Comparison of ENCODE assay signal across 8 mouse cellular contexts in genomic region chr14:25378717-25379224, GRCm38 (mm10).
DNase-seq lines count a peak whose midpoint lies in the region; ATAC-seq and TF ChIP-seq lines count a peak whose summit lies in the region.

No protein-coding gene starts in this region.

- TF ChIP-seq CTCF in spleen, adult 2 months (IDR thresholded peaks at IDR 0.05; ENCODE audit: extremely low read depth, insufficient read depth, insufficient read length, insufficient replicate concordance) = no peak

- TF ChIP-seq POLR2A in spleen, adult 2 months (IDR thresholded peaks at IDR 0.05; ENCODE audit: low read depth, low read length) = no peak

- H3K9ac ChIP-seq in lung, embryonic 16.5 days (ENCODE audit: low read length) = peak overlapping the region; percentile 81

- DNase-seq in spleen, adult 2 months (ENCODE audit: low read depth in 1 of 2, low spot score in 2 of 2) = peak; percentile 15 to 54
- no peak for DNase-seq in spleen, adult 12 weeks (ENCODE audit: low spot score)
- DNase-seq in embryo, embryonic 10 days (ENCODE audit: low spot score) = peak; percentile 68
- peak; percentile 51 to 61 for DNase-seq in heart, adult 9 months (ENCODE audit: low spot score in 2 of 2)
- peak; percentile 41 for DNase-seq in kidney, postnatal 14 days
- DNase-seq in retina, postnatal 1 day = peak; percentile 62
- no peak for DNase-seq in urinary bladder, adult 18-20 months (ENCODE audit: low spot score in 2 of 2)

- peak overlapping the region; percentile 67 for H3K4me3 ChIP-seq in spleen, adult 2 months (ENCODE audit: extremely low read depth, insufficient read depth, insufficient read length)
- H3K4me3 ChIP-seq in lung, embryonic 16.5 days (ENCODE audit: low read length) = peak overlapping the region; percentile 55

- no peaks in the 10 kb centered on the region for H3K27me3 ChIP-seq in spleen, adult 2 months (ENCODE audit: control insufficient read depth, insufficient read depth, low read length)
- no peaks in the 10 kb centered on the region for H3K27me3 ChIP-seq in lung, embryonic 16.5 days (ENCODE audit: control insufficient read depth, insufficient read depth, low read depth, low read length)

- no peak for ATAC-seq in lung, embryonic 16.5 days (ENCODE audit: low read depth)

- WGBS in spleen, adult 2 months = 4% methylated on average over 13 of the region's 13 CpGs
- 6% methylated on average over 13 of the region's 13 CpGs for WGBS in lung, embryonic 16.5 days

- H3K27ac ChIP-seq in spleen, adult 2 months (ENCODE audit: insufficient read depth, low read length) = peak overlapping the region; percentile 86
- H3K27ac ChIP-seq in lung, embryonic 16.5 days (ENCODE audit: low read length) = peak overlapping the region; percentile 99

- H3K4me1 ChIP-seq in spleen, adult 2 months (ENCODE audit: control insufficient read depth, insufficient read depth, insufficient read length) = no peaks in the 10 kb centered on the region; the same call in 1 of the 2 replicates
- H3K4me1 ChIP-seq in lung, embryonic 16.5 days (replicated peaks; ENCODE audit: control insufficient read depth, insufficient read depth, low read length) = peaks cover 14% of the 10 kb centered on the region

- H3K4me2 ChIP-seq in lung, embryonic 16.5 days (ENCODE audit: low read depth, low read length) = peak overlapping the region; percentile 66

- H3K9me3 ChIP-seq in lung, embryonic 16.5 days (ENCODE audit: control insufficient read depth, low read length) = no peaks in the 10 kb centered on the region

- H3K36me3 ChIP-seq in spleen, adult 2 months (ENCODE audit: control insufficient read depth, insufficient read depth, low read length) = no peaks in the 10 kb centered on the region
- H3K36me3 ChIP-seq in lung, embryonic 16.5 days (ENCODE audit: control insufficient read depth, insufficient read depth, low read length) = no peaks in the 10 kb centered on the region

Comparison
In these comparisons a context has a peak if more than half of its experiments do, and no peak if none do; other contexts are left out.
1. DNase-seq: peak in spleen, adult 2 months (2 of 2), embryo, embryonic 10 days (single experiment), heart, adult 9 months (2 of 2), kidney, postnatal 14 days (single experiment) and retina, postnatal 1 day (single experiment); none in spleen, adult 12 weeks (single experiment) and urinary bladder, adult 18-20 months (0 of 2).